Mouse (Mus musculus) left cerebral cortex, adult 2 months (tissue): ENCODE results near the gene 4930402H24Rik. TPM values are rescaled to one million over a fixed set of nuclear protein-coding genes. Genes with fewer than 3 reads are reported as not detected.

ENCODE experiments used
- DNase-seq, 2 experiments: peaks; one replicate each; pipeline ENCODE4 v3.0.0; 2021 to 2022; ENCODE audit warnings: low spot score in 2 of 2, mixed read lengths in 1 of 2; ENCODE audit errors: extremely low spot score in 1 of 2
- H3K27ac ChIP-seq: fragments of 200-600 bp; 2 replicates; pipeline ENCODE4 v1.8.1; 2022
- H3K4me3 ChIP-seq: fragments of 200-600 bp; 2 replicates; pipeline ENCODE4 v1.8.1; 2022
- CTCF ChIP-seq: fragments of 200-600 bp; IDR thresholded peaks from 2 replicates; pipeline ENCODE4 v1.8.1; 2022; ENCODE audit warnings: antibody characterized with exemption, mild to moderate bottlenecking, moderate library complexity
- intact Hi-C: fragments of 180-260 bp; cut with DNase I; formaldehyde crosslinking; loops from one replicate; pipeline ENCODE4 v1.15.1; 2025
- total RNA-seq, 2 experiments: library from RNA; stranded (reverse); gene quantifications; 2 replicates each; pipeline ENCODE4 v1.2.3; 2021

The 4930402H24Rik gene
- total RNA-seq, 2 experiments from 2014 or later: 68.3 to 76.4 TPM

GRCm38 (mm10) chr2:130851363-130852246, 54.6 kb downstream of the 4930402H24Rik start:
- H3K27ac ChIP-seq: no peak overlapping the region
- intact Hi-C loops: loop anchor here (5.0 kb wide), 1 partner anchor 46 kb away; no protein-coding TSS in a partner anchor
- TF ChIP-seq CTCF: no peak
- no peak for DNase-seq
- no peak overlapping the region for H3K4me3 ChIP-seq

- Histone ChIP-seq H3K27ac (no peak overlapping the region), H3K4me3 (no peak overlapping the region)
- DNase-seq: no peak
- TF ChIP-seq CTCF: no peak
- intact Hi-C loops: loop anchor here (5.0 kb wide), 1 partner anchor 48 kb away; no protein-coding TSS in a partner anchor
Measured at GRCm38 (mm10) chr2:130849688-130850087, 56.5 kb downstream of the 4930402H24Rik start.

GRCm38 (mm10) chr2:130848313-130848712, 57.9 kb downstream of the 4930402H24Rik start:
- no peak for DNase-seq
- intact Hi-C loops: no loop called here
- H3K4me3 ChIP-seq: no peak overlapping the region
- no peak for TF ChIP-seq CTCF
- no peak overlapping the region for H3K27ac ChIP-seq

GRCm38 (mm10) chr2:130843623-130844022, 62.6 kb downstream of the 4930402H24Rik start:
- H3K27ac ChIP-seq: no peak overlapping the region
- intact Hi-C loops: no loop called here
- no peak for DNase-seq
- no peak for TF ChIP-seq CTCF
- no peak overlapping the region for H3K4me3 ChIP-seq

- H3K4me3 ChIP-seq: peak overlapping the region; percentile 93
- peak overlapping the region; percentile 99 for H3K27ac ChIP-seq
Measured at GRCm38 (mm10) chr2:130840846-130841245, 65.4 kb downstream of the 4930402H24Rik start.

GRCm38 (mm10) chr2:130839874-130840661, 66.1 kb downstream of the 4930402H24Rik start:
- H3K27ac ChIP-seq: peak overlapping the region; percentile 99
- TF ChIP-seq CTCF: no peak
- DNase-seq: peak; percentile 79 to 83
- intact Hi-C loops: loop anchor here (2.0 to 5.0 kb wide), 3 partner anchors 21 to 112 kb away; partner anchors contain the start of genes 4930402H24Rik and Atrn
- H3K4me3 ChIP-seq: peak overlapping the region; percentile 93

More at GRCm38 (mm10) chr2:130840846-130841245, 65.4 kb downstream of the 4930402H24Rik start:
- intact Hi-C loops: loop anchor here (2.0 kb wide), 1 partner anchor 66 kb away; the partner anchor contains the start of genes 4930402H24Rik and Atrn
- peak; percentile 72 to 81 for DNase-seq
- TF ChIP-seq CTCF: no peak

GRCm38 (mm10) chr2:130839528-130839873, 66.7 kb downstream of the 4930402H24Rik start:
- DNase-seq: no peak
- no peak; the same call in 1 of the 2 replicates for TF ChIP-seq CTCF
- Histone ChIP-seq H3K27ac (peak overlapping the region; percentile 99), H3K4me3 (peak overlapping the region; percentile 93)
- intact Hi-C loops: loop anchor here (2.0 to 5.0 kb wide), 2 partner anchors 21 to 113 kb away; no protein-coding TSS in a partner anchor

- peak overlapping the region; percentile 93 for H3K4me3 ChIP-seq
- DNase-seq: peak; percentile 26 to 30
- intact Hi-C loops: loop anchor here (2.0 to 5.0 kb wide), 2 partner anchors 20 to 113 kb away; no protein-coding TSS in a partner anchor
- peak overlapping the region; percentile 99 for H3K27ac ChIP-seq
- no peak for TF ChIP-seq CTCF
Measured at GRCm38 (mm10) chr2:130839084-130839483, 67.1 kb downstream of the 4930402H24Rik start.

GRCm38 (mm10) chr2:130838131-130838530, 68.1 kb downstream of the 4930402H24Rik start:
- peak overlapping the region; percentile 93 for H3K4me3 ChIP-seq
- H3K27ac ChIP-seq: peak overlapping the region; percentile 99; the same call in 1 of the 2 replicates
- no peak for DNase-seq
- no peak for TF ChIP-seq CTCF
- intact Hi-C loops: loop anchor here (2.0 to 5.0 kb wide), 2 partner anchors 19 to 114 kb away; no protein-coding TSS in a partner anchor

GRCm38 (mm10) chr2:130833699-130834098, 72.5 kb downstream of the 4930402H24Rik start:
- H3K4me3 ChIP-seq: no peak overlapping the region
- no peak overlapping the region for H3K27ac ChIP-seq
- TF ChIP-seq CTCF: no peak
- DNase-seq: no peak
- intact Hi-C loops: no loop called here

- DNase-seq: no peak
- TF ChIP-seq CTCF: no peak
- intact Hi-C loops: no loop called here
- no peak overlapping the region for H3K27ac ChIP-seq
- H3K4me3 ChIP-seq: no peak overlapping the region
Measured at GRCm38 (mm10) chr2:130832582-130832981, 73.6 kb downstream of the 4930402H24Rik start.

GRCm38 (mm10) chr2:130832012-130832411, 74.2 kb downstream of the 4930402H24Rik start:
- intact Hi-C loops: no loop called here
- Histone ChIP-seq H3K27ac (no peak overlapping the region), H3K4me3 (no peak overlapping the region)
- DNase-seq: no peak
- TF ChIP-seq CTCF: no peak
